Mouse (Mus musculus): Measurements from ENCODE around the gene Pdhb. TPM values are rescaled to one million over a fixed set of nuclear protein-coding genes. Genes with fewer than 3 reads are reported as not detected.

The Pdhb gene
- polyA plus RNA-seq, 1 experiment from 2014 or later, result 184 TPM

DNA sequence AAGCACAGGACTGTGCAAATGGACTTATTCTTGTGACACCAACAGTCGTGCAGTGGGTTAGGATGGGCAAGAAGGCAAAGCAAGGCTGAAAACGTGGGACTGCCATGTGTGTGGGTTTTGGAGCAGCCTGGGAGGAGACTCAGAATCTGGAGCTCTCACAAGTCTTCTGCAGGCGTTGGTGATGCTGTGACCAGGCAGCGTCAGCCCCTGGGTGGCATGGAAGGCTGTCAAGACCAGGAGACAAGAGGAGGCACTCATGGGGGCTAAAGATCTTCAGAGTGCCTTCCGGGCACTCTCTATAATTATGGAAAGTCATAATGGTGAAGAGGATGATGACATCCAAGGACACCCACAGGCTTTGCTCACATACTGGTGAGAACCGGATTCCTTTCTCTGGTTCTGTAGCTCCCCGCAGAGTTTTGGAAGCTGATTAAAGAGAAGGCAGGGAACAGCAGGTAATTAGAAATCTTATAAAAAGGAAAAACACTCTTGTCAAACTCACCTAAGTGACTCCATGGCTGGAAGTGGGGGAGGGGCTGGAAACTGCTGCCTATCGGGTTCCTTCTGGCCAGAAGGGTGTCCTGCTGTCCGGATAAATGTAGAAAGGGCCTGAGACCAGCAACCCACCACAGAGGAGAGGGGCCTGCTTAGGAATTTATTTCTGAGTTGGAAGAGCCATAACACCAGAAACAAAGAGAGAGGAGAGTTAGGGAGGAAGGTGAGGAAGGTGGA is 33.5 kb upstream of the Pdhb start:
- Histone ChIP-seq H3K4me2 (ENCODE audit: low read length) (no peak overlapping the region), H3K27ac (ENCODE audit: low read depth) (no peak overlapping the region), H3K27me3 (replicated peaks; ENCODE audit: control insufficient read depth, insufficient read depth, low read length) (no peaks in the 10 kb centered on the region), H3K36me3 (ENCODE audit: control insufficient read depth, insufficient read depth, low read length) (no peaks in the 10 kb centered on the region), H3K4me1 (replicated peaks; ENCODE audit: control insufficient read depth, insufficient read depth, low read length) (no peaks in the 10 kb centered on the region), H3K9me3 (ENCODE audit: control insufficient read depth, low read length) (no peaks in the 10 kb centered on the region), H3K9ac (ENCODE audit: low read length) (no peak overlapping the region), H3K4me3 (ENCODE audit: low read depth, low read length) (no peak overlapping the region)
- no peak for DNase-seq (ENCODE audit: low spot score)
- no peak for ATAC-seq (replicated peaks; ENCODE audit: low FRiP score, low TSS enrichment, low read depth)
- 59% methylated on average over 9 of the region's 9 CpGs for WGBS

GRCm38 (mm10) chr14:8201715-8202114 is 28.9 kb upstream of the Pdhb start:
- Histone ChIP-seq H3K36me3 (ENCODE audit: control insufficient read depth, insufficient read depth, low read length) (no peaks in the 10 kb centered on the region), H3K9me3 (ENCODE audit: control insufficient read depth, low read length) (no peaks in the 10 kb centered on the region), H3K9ac (ENCODE audit: low read length) (no peak overlapping the region), H3K27ac (ENCODE audit: low read depth) (no peak overlapping the region), H3K4me2 (ENCODE audit: low read length) (no peak overlapping the region), H3K4me1 (replicated peaks; ENCODE audit: control insufficient read depth, insufficient read depth, low read length) (no peaks in the 10 kb centered on the region), H3K4me3 (ENCODE audit: low read depth, low read length) (no peak overlapping the region), H3K27me3 (replicated peaks; ENCODE audit: control insufficient read depth, insufficient read depth, low read length) (no peaks in the 10 kb centered on the region)
- no peak for DNase-seq (ENCODE audit: low spot score)
- no peak for ATAC-seq (replicated peaks; ENCODE audit: low FRiP score, low TSS enrichment, low read depth)
- 83% methylated on average over 3 of the region's 3 CpGs for WGBS

DNA sequence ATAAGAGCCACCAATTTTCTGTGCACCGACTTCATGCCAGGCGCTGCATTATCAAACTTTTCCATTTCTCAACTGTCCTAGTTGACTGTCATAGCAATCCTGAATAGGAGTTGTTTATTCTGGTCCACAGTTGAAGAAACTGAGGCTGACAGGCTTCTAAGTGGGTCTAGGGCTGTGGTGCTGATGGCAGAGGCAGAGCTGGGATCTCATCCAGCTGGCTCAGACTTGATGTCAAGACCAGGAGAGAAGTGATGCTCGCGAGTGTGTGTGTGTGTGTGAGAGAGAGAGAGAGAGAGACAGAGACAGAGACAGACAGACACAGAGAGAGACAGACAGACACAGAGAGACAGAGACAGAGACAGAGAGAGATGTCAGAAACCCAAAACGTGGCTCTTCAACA is 27.9 kb upstream of the Pdhb start:
- H3K4me2 ChIP-seq (ENCODE audit: low read length), result no peak overlapping the region
- no peaks in the 10 kb centered on the region for H3K27me3 ChIP-seq (replicated peaks; ENCODE audit: control insufficient read depth, insufficient read depth, low read length)
- DNase-seq (ENCODE audit: low spot score) (no peak), ATAC-seq (replicated peaks; ENCODE audit: low FRiP score, low TSS enrichment, low read depth) (no peak)
- no peak overlapping the region for H3K27ac ChIP-seq (ENCODE audit: low read depth)
- no peak overlapping the region for H3K4me3 ChIP-seq (ENCODE audit: low read depth, low read length)
- H3K4me1 ChIP-seq (replicated peaks; ENCODE audit: control insufficient read depth, insufficient read depth, low read length), result no peaks in the 10 kb centered on the region
- 85% methylated on average over 5 of the region's 5 CpGs for WGBS
- no peaks in the 10 kb centered on the region for H3K9me3 ChIP-seq (ENCODE audit: control insufficient read depth, low read length)
- no peak overlapping the region for H3K9ac ChIP-seq (ENCODE audit: low read length)
- H3K36me3 ChIP-seq (ENCODE audit: control insufficient read depth, insufficient read depth, low read length), result no peaks in the 10 kb centered on the region

GRCm38 (mm10) chr14:8192727-8193126 is 19.9 kb upstream of the Pdhb start:
- Histone ChIP-seq H3K9me3 (ENCODE audit: control insufficient read depth, low read length) (no peaks in the 10 kb centered on the region), H3K36me3 (ENCODE audit: control insufficient read depth, insufficient read depth, low read length) (no peaks in the 10 kb centered on the region), H3K27ac (ENCODE audit: low read depth) (no peak overlapping the region), H3K4me3 (ENCODE audit: low read depth, low read length) (no peak overlapping the region), H3K4me1 (replicated peaks; ENCODE audit: control insufficient read depth, insufficient read depth, low read length) (no peaks in the 10 kb centered on the region), H3K4me2 (ENCODE audit: low read length) (no peak overlapping the region), H3K27me3 (replicated peaks; ENCODE audit: control insufficient read depth, insufficient read depth, low read length) (no peaks in the 10 kb centered on the region), H3K9ac (ENCODE audit: low read length) (no peak overlapping the region)
- WGBS, result 88% methylated on average over 6 of the region's 6 CpGs
- ATAC-seq (replicated peaks; ENCODE audit: low FRiP score, low TSS enrichment, low read depth) (no peak), DNase-seq (ENCODE audit: low spot score) (no peak)

DNA sequence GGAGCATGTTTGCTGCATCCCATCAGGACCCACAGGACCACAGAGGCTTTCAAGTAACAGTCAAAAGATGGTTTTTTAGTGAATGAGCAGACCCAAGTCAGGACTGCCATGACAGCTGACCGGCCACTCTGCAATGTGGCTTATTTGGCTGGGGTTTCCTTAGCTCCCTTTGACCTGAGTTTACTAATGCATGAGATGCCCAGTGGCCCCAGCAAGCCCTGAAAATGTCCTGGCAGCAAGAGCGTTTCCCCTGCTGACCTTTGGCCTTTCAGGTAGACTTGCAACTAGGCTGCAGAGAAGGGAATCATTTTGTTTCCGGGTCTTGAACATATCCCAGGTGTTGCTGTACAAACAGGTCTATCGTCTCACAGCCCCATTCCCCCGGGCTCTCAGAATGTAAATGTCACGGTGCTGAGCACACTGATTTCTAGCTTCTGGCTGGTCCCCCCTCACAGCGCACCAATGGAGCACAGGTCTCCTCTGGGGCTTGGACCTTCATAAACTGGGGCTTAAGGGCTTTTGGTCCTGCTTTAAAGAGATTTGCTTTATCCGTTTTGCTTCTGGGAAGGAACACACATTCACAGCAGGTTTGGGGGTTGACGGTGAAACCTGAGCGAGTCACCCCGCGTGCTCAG is 18.6 kb upstream of the Pdhb start:
- DNase-seq (ENCODE audit: low spot score) (no peak), ATAC-seq (replicated peaks; ENCODE audit: low FRiP score, low TSS enrichment, low read depth) (no peak)
- no peak overlapping the region for H3K27ac ChIP-seq (ENCODE audit: low read depth)
- H3K4me1 ChIP-seq (replicated peaks; ENCODE audit: control insufficient read depth, insufficient read depth, low read length), result no peaks in the 10 kb centered on the region
- 64% methylated on average over 12 of the region's 12 CpGs for WGBS
- no peak overlapping the region for H3K4me2 ChIP-seq (ENCODE audit: low read length)
- no peak overlapping the region for H3K9ac ChIP-seq (ENCODE audit: low read length)
- H3K4me3 ChIP-seq (ENCODE audit: low read depth, low read length), result no peak overlapping the region
- H3K9me3 ChIP-seq (ENCODE audit: control insufficient read depth, low read length), result no peaks in the 10 kb centered on the region
- H3K36me3 ChIP-seq (ENCODE audit: control insufficient read depth, insufficient read depth, low read length), result no peaks in the 10 kb centered on the region
- H3K27me3 ChIP-seq (replicated peaks; ENCODE audit: control insufficient read depth, insufficient read depth, low read length), result no peaks in the 10 kb centered on the region

DNA sequence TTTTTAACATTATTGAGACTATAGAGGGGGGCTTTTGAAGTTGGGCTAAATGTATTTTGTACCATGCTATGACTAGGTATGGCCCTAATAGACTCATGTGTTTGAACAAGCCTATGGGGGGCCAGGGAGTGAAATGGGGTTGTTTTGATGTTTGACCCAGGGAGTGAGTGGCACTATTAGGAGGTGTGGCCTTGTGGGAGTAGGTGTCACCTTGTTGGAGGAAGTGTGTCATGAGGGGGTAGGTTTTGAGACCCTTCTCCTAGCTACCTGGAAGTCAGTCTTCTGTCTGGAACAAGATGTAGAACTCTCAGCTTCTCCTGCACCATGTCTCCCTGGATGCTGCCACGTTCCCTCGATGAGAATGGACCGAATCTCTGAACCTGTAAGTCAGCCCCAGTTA is 17.7 kb upstream of the Pdhb start:
- H3K9me3 ChIP-seq (ENCODE audit: control insufficient read depth, low read length), result no peaks in the 10 kb centered on the region
- WGBS, result 81% methylated on average over 3 of the region's 3 CpGs
- no peak overlapping the region for H3K27ac ChIP-seq (ENCODE audit: low read depth)
- H3K9ac ChIP-seq (ENCODE audit: low read length), result no peak overlapping the region
- ATAC-seq (replicated peaks; ENCODE audit: low FRiP score, low TSS enrichment, low read depth), result no peak
- DNase-seq (ENCODE audit: low spot score), result no peak
- no peaks in the 10 kb centered on the region for H3K36me3 ChIP-seq (ENCODE audit: control insufficient read depth, insufficient read depth, low read length)
- no peak overlapping the region for H3K4me2 ChIP-seq (ENCODE audit: low read length)
- no peaks in the 10 kb centered on the region for H3K4me1 ChIP-seq (replicated peaks; ENCODE audit: control insufficient read depth, insufficient read depth, low read length)
- H3K27me3 ChIP-seq (replicated peaks; ENCODE audit: control insufficient read depth, insufficient read depth, low read length), result no peaks in the 10 kb centered on the region
- no peak overlapping the region for H3K4me3 ChIP-seq (ENCODE audit: low read depth, low read length)

GRCm38 (mm10) chr14:8186278-8187045 is 13.6 kb upstream of the Pdhb start:
- no peak overlapping the region for H3K4me3 ChIP-seq (ENCODE audit: low read depth, low read length)
- ATAC-seq (replicated peaks; ENCODE audit: low FRiP score, low TSS enrichment, low read depth), result no peak
- H3K27ac ChIP-seq (ENCODE audit: low read depth), result no peak overlapping the region
- H3K9ac ChIP-seq (ENCODE audit: low read length), result no peak overlapping the region
- no peaks in the 10 kb centered on the region for H3K9me3 ChIP-seq (ENCODE audit: control insufficient read depth, low read length)
- no peaks in the 10 kb centered on the region for H3K36me3 ChIP-seq (ENCODE audit: control insufficient read depth, insufficient read depth, low read length)
- no peak overlapping the region for H3K4me2 ChIP-seq (ENCODE audit: low read length)
- H3K27me3 ChIP-seq (replicated peaks; ENCODE audit: control insufficient read depth, insufficient read depth, low read length), result no peaks in the 10 kb centered on the region
- 89% methylated on average over 6 of the region's 6 CpGs for WGBS
- H3K4me1 ChIP-seq (replicated peaks; ENCODE audit: control insufficient read depth, insufficient read depth, low read length), result no peaks in the 10 kb centered on the region
- no peak for DNase-seq (ENCODE audit: low spot score)

GRCm38 (mm10) chr14:8183330-8183729 is 10.5 kb upstream of the Pdhb start:
- H3K4me2 ChIP-seq (ENCODE audit: low read length), result no peak overlapping the region

More at GRCm38 (mm10) chr14:8183330-8183729, 10.5 kb upstream of the Pdhb start:
- DNase-seq (ENCODE audit: low spot score) (no peak), ATAC-seq (replicated peaks; ENCODE audit: low FRiP score, low TSS enrichment, low read depth) (no peak)
- Histone ChIP-seq H3K4me1 (replicated peaks; ENCODE audit: control insufficient read depth, insufficient read depth, low read length) (no peaks in the 10 kb centered on the region), H3K27ac (ENCODE audit: low read depth) (no peak overlapping the region), H3K4me3 (ENCODE audit: low read depth, low read length) (no peak overlapping the region), H3K27me3 (replicated peaks; ENCODE audit: control insufficient read depth, insufficient read depth, low read length) (no peaks in the 10 kb centered on the region), H3K9me3 (ENCODE audit: control insufficient read depth, low read length) (no peaks in the 10 kb centered on the region), H3K36me3 (ENCODE audit: control insufficient read depth, insufficient read depth, low read length) (no peaks in the 10 kb centered on the region), H3K9ac (ENCODE audit: low read length) (no peak overlapping the region)
- WGBS, result 68% methylated on average over 3 of the region's 3 CpGs

Data from intestine, embryonic 14.5 days (tissue).